Mouse (Mus musculus): ENCODE measurements around the gene Gm438. TPM values are rescaled to one million over a fixed set of nuclear protein-coding genes. Genes with fewer than 3 reads are reported as not detected.
"Not testable (repeated sequence)": the region's sequence is repeated elsewhere in the genome, so short reads cannot be mapped to it uniquely, and the experiment has no call there.

Gm438 gene
- polyA plus RNA-seq (2016; fragmentation: Nextera tagmentation; extraction: Ambion mirVana) = not detected in 2 replicates

DNA sequence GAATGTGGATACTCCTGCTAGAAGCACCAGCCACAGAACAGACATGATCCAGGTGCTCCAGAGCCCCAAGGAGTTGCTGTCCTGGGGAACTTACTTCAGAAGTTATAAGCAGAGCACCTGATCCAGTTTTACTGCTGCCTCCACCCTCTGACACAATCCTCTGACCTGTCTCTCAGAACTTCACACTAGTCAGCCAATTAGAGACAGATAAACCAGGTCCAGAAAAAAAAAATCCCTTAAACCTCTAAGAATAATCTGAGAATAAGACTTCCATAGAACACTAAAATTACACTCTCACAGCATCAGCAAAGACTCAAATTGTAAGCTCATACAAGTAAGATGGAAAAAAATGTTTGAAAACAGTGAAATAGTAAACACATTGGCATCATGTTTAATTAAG is at the start of gene Gm438:
Gm438 (minus strand) TSS at position 101 of the 400 bp plus-strand sequence.
- no peaks in the 10 kb centered on the region for H3K4me1 ChIP-seq
- no peaks in the 10 kb centered on the region for H3K9me3 ChIP-seq
- ATAC-seq (ENCODE audit: low FRiP score, low read depth) = no peak
- H3K4me3 ChIP-seq = no peak within 1 kb of the TSS
- no peak within 1 kb of the TSS for H3K27ac ChIP-seq
- no peak within 1 kb of the TSS for H3K9ac ChIP-seq
- no peaks in the 10 kb centered on the region for H3K36me3 ChIP-seq
- no peak within 1 kb of the TSS for H3K4me2 ChIP-seq (replicated peaks)
- H3K27me3 ChIP-seq (replicated peaks) = no peaks in the 10 kb centered on the region

DNA sequence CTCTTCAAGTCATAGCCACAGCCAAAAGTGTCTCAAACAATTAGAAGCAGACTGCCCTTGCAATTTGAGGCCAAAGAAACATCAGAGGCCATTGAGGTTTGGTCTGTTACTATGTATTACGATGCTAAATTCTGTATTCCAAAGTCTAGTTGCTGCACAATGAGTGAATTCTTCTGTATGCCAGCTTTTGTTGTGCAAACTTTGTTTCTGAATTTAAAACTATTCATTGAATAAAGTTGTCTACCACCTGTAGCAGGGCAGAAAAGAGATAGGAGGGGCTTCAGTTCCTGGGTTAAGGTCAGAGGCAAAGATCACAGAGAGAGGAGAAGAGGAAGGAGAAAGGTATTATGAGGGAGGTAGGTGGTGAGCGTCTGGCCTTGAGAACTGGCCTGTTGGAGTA is 38.3 kb upstream of the Gm438 start:
- H3K27me3 ChIP-seq (replicated peaks) = no peaks in the 10 kb centered on the region
- H3K4me2 ChIP-seq (replicated peaks) = no peak overlapping the region
- H3K27ac ChIP-seq = no peak overlapping the region
- no peaks in the 10 kb centered on the region for H3K36me3 ChIP-seq
- H3K4me3 ChIP-seq = no peak overlapping the region
- no peaks in the 10 kb centered on the region for H3K4me1 ChIP-seq
- WGBS = 83% methylated on average over 2 of the region's 2 CpGs
- no peak overlapping the region for H3K9ac ChIP-seq
- H3K9me3 ChIP-seq = no peaks in the 10 kb centered on the region
- ATAC-seq (ENCODE audit: low FRiP score, low read depth) = no peak

DNA sequence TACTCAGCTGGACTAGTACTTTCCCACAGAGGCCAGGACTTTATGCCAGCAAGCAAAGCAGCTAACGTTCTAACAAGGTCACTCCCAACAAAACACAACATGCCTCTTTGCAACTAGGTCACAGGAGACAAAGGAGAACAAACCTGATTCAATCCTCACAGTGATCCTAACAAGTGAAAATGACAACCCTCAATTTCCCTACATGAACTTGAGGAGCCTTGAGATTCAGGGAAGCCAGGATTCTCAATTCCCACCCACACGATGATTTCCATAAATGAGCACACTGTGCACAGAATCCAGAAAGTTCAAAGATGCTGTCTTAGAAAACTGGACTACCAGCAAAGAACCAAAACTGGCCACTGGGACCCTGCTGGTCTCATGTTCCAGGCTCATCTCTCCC is 37.6 kb upstream of the Gm438 start:
- no peak overlapping the region for H3K4me3 ChIP-seq
- no peaks in the 10 kb centered on the region for H3K9me3 ChIP-seq
- no peaks in the 10 kb centered on the region for H3K27me3 ChIP-seq (replicated peaks)
- H3K4me2 ChIP-seq (replicated peaks) = no peak overlapping the region
- H3K9ac ChIP-seq = no peak overlapping the region
- H3K36me3 ChIP-seq = no peaks in the 10 kb centered on the region
- 86% methylated on average over 2 of the region's 2 CpGs for WGBS
- H3K4me1 ChIP-seq = no peaks in the 10 kb centered on the region
- no peak overlapping the region for H3K27ac ChIP-seq
- ATAC-seq (ENCODE audit: low FRiP score, low read depth) = no peak

DNA sequence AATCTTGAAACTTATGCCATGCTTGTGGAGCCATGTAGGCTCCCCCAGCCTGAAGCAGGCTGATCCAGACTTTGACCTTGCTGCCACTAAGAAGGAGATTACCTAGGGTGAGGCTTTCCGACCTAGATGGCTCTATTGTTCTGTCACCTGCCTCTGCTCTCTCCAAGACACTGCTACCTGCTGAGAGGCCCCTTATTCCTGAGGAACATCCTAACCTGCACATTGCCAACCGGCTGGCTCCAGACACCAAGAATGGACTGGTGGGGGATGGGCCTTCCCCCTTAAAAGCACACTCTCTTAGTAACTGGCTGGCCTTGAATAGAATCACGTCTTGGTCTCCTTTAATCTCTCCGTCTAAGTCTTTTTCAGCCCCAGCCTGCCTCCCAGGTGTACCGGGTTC is 20.8 kb upstream of the Gm438 start:
- H3K4me2 ChIP-seq (replicated peaks); H3K9me3 ChIP-seq; H3K27ac ChIP-seq; H3K27me3 ChIP-seq (replicated peaks); ATAC-seq (ENCODE audit: low FRiP score, low read depth); H3K4me1 ChIP-seq; H3K4me3 ChIP-seq; H3K36me3 ChIP-seq; H3K9ac ChIP-seq: not testable (repeated sequence)
- WGBS = 48% methylated on average over 5 of the region's 5 CpGs

DNA sequence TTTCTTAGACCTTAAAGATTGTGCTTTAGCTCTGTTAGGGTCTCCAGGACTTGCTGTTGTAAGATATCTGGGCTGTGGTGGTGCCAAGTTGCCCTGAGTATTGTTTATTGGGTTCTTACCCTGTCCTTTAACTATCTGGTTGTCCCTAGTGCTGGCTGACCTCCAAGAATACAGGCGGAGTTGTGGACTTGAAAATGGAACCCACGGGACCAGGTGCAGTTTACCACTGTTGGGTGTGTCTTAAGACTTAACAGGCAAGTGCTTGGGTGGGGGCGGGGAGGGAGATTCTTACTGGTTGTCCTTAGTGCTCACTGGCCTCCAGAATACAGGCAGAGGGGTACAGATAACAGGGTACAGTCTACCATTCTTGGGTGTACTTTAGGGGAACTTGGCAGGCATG is 17.2 kb upstream of the Gm438 start:
- Histone ChIP-seq H3K36me3 (no peaks in the 10 kb centered on the region), H3K9ac (no peak overlapping the region), H3K9me3 (no peaks in the 10 kb centered on the region), H3K4me1 (no peaks in the 10 kb centered on the region), H3K27me3 (replicated peaks) (no peaks in the 10 kb centered on the region), H3K4me3 (no peak overlapping the region), H3K4me2 (replicated peaks) (no peak overlapping the region), H3K27ac (no peak overlapping the region)
- 92% methylated on average over 3 of the region's 3 CpGs for WGBS
- ATAC-seq (ENCODE audit: low FRiP score, low read depth) = no peak

DNA sequence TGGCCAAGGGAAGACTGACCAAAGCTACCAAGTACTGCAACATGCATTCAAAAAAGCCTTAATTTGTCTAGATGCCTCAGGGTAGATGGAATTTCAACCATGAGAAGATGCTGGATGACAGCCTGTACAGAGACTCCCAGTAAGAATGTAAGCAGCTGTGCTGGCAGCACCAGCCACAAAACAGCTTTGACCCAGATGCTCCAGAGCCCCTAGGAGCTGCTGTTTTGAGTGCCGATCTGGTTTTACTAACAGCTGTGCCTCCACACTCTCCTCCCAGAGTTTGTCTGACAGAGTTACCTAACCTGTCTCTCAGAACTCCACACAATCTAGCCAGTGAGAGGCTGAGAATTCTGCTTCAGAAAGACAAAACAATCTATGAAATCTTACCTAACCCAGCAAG is 3.8 kb upstream of the Gm438 start:
- no peak overlapping the region for H3K4me2 ChIP-seq (replicated peaks)
- H3K36me3 ChIP-seq = no peaks in the 10 kb centered on the region
- H3K4me3 ChIP-seq = no peak overlapping the region
- H3K27ac ChIP-seq = no peak overlapping the region
- WGBS = 69% methylated on average over 1 of the region's 1 CpGs
- H3K9me3 ChIP-seq = no peaks in the 10 kb centered on the region
- no peak for ATAC-seq (ENCODE audit: low FRiP score, low read depth)
- H3K4me1 ChIP-seq = no peaks in the 10 kb centered on the region
- H3K27me3 ChIP-seq (replicated peaks) = no peaks in the 10 kb centered on the region
- no peak overlapping the region for H3K9ac ChIP-seq

DNA sequence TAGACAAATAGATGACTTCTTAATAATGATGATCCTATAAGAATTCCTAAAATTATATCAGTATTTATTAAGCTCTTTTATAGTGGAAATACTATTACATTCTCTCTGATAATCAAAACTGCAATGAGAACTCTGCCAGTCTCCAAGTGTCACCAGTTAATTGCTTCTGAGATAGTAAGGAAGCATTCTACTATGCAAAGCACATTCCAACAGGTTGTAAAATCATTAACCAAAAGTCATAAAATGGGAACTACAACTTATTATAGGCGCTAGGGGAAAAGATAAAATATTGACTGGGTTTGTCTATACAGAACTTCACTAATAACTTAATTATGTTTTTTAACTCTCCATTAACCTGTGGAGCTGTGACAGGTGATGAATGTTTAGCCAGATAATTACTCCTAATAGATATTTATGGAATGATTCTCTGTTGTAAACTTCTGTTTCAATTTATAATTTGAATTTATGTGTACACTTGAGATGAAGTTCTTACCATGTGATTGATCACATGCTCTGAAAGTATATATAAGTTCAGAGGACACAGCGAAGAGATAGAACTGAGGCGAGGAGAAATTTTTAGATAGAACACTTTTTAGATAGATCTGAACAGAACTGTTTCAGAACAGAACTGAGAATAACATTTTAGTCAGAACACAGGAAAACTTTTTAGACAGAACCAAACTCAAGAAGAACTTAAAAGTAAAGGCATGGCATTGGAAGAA is 3.7 kb downstream of the Gm438 start:
- Histone ChIP-seq H3K9ac (no peak overlapping the region), H3K9me3 (no peaks in the 10 kb centered on the region), H3K27me3 (replicated peaks) (no peaks in the 10 kb centered on the region), H3K36me3 (no peaks in the 10 kb centered on the region), H3K27ac (no peak overlapping the region), H3K4me3 (no peak overlapping the region), H3K4me1 (no peaks in the 10 kb centered on the region), H3K4me2 (replicated peaks) (no peak overlapping the region)
- ATAC-seq (ENCODE audit: low FRiP score, low read depth) = no peak
- WGBS = 68% methylated on average over 3 of the region's 3 CpGs

DNA sequence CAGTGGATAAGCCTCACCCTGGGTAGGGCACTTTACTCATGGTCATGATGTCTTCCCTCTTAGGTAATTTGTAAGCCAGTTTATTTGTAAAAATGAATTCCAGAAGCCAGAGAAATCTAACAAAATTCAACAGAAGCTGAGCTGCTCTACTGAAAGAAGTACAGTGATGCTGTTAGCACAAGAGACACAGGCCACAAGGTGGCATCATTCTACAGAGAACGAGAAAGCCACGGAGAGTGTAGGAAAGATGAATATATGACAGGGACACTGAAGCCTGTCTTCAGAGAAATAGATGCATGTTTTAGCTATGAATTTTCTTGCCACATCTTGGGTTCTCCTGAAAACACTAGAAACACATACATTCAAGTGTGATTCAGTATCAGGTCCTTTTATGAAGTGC is 20.7 kb downstream of the Gm438 start:
- H3K27me3 ChIP-seq (replicated peaks) = no peaks in the 10 kb centered on the region
- no peak overlapping the region for H3K4me2 ChIP-seq (replicated peaks)
- no peak overlapping the region for H3K4me3 ChIP-seq
- no peak overlapping the region for H3K9ac ChIP-seq
- no peaks in the 10 kb centered on the region for H3K36me3 ChIP-seq
- 35% methylated on average over 2 of the region's 2 CpGs for WGBS
- ATAC-seq (ENCODE audit: low FRiP score, low read depth) = no peak
- no peaks in the 10 kb centered on the region for H3K4me1 ChIP-seq
- H3K27ac ChIP-seq = no peak overlapping the region
- no peaks in the 10 kb centered on the region for H3K9me3 ChIP-seq

DNA sequence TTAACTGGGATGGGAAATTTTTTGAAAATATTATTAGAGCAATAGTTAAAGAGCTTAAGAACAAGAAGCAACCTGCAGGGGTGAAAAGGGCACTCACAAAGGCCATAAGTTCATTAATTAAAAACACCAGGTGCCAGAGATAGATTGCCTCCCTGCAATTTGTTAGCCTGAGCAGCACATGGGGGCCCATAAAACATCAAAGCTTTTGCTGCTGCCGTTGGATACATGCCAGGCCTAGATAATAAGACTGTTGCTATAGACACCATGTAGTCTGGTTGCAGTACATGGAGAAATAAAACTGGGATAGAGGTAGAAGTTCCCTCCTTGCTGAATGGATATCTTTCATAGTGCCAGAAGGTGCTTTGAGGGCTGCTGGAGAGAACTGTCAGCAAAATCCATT is 37.2 kb downstream of the Gm438 start:
- Histone ChIP-seq H3K4me1 (no peaks in the 10 kb centered on the region), H3K9ac (no peak overlapping the region), H3K36me3 (no peaks in the 10 kb centered on the region), H3K9me3 (no peaks in the 10 kb centered on the region; the same call in 1 of the 2 replicates), H3K27me3 (replicated peaks) (no peaks in the 10 kb centered on the region), H3K27ac (no peak overlapping the region), H3K4me2 (replicated peaks) (no peak overlapping the region), H3K4me3 (no peak overlapping the region)
- WGBS = 7% methylated on average over 1 of the region's 1 CpGs
- ATAC-seq (ENCODE audit: low FRiP score, low read depth) = peak; percentile 50; the same call in 1 of the 2 replicates

Other genes with a start within 250 kb of the Gm438 start
- not detected in 2 replicates for gene Gm13124, start 221.4 kb downstream of the Gm438 start, polyA plus RNA-seq (2016; fragmentation: Nextera tagmentation; extraction: Ambion mirVana)
- gene Aadacl4, start 172.9 kb downstream of the Gm438 start, polyA plus RNA-seq (2016; fragmentation: Nextera tagmentation; extraction: Ambion mirVana) = not detected in 2 replicates
- not detected in 2 replicates for gene Gm436, start 100.2 kb downstream of the Gm438 start, polyA plus RNA-seq (2016; fragmentation: Nextera tagmentation; extraction: Ambion mirVana)
- gene Gm13178, start 65.2 kb downstream of the Gm438 start, polyA plus RNA-seq (2016; fragmentation: Nextera tagmentation; extraction: Ambion mirVana) = not detected in 2 replicates
- gene Dhrs3, start 106.2 kb upstream of the Gm438 start, polyA plus RNA-seq (2016; fragmentation: Nextera tagmentation; extraction: Ambion mirVana) = 77.3 and 90.2 TPM in 2 replicates

Measured in neural tube, embryonic 12.5 days (tissue).